Mouse (Mus musculus) heart, embryonic 12.5 days (tissue): ENCODE results near the gene Prkaa2. TPM values are rescaled to one million over a fixed set of nuclear protein-coding genes. Genes with fewer than 3 reads are reported as not detected.
A peak's percentile ranks its signal among the peaks of the same experiment; 100 is the strongest.

ENCODE experiments used
- ATAC-seq: fragments of 200-750 bp; cut with Nextera tagmentation; 2 replicates; pipeline ENCODE4 v1.8.0; 2017; ENCODE audit warnings: moderate TSS enrichment, moderate library complexity; ENCODE audit not compliant: insufficient number of reproducible peaks, low FRiP score
- H3K27ac ChIP-seq: fragments of 300-500 bp; sonication (generic); 2 replicates; pipeline ENCODE4 v1.5.1; 2016; ENCODE audit warnings: mild to moderate bottlenecking, moderate library complexity; ENCODE audit not compliant: poor library complexity, severe bottlenecking
- H3K27me3 ChIP-seq: fragments of 300-500 bp; sonication (generic); replicated peaks from 2 replicates; pipeline ENCODE4 v1.6.1; 2016; ENCODE audit warnings: mild to moderate bottlenecking, moderate library complexity
- H3K36me3 ChIP-seq: fragments of 300-500 bp; sonication (generic); 2 replicates; pipeline ENCODE4 v1.6.1; 2016; ENCODE audit warnings: mild to moderate bottlenecking, moderate library complexity
- H3K4me1 ChIP-seq: fragments of 300-500 bp; sonication (generic); replicated peaks from 2 replicates; pipeline ENCODE4 v1.6.1; 2016; ENCODE audit warnings: mild to moderate bottlenecking
- H3K4me2 ChIP-seq: fragments of 300-500 bp; sonication (generic); 2 replicates; pipeline ENCODE4 v1.6.1; 2016; ENCODE audit warnings: mild to moderate bottlenecking, moderate library complexity
- H3K4me3 ChIP-seq: fragments of 300-500 bp; sonication (generic); 2 replicates; pipeline ENCODE4 v1.5.1; 2016; ENCODE audit warnings: mild to moderate bottlenecking
- H3K9ac ChIP-seq: fragments of 300-500 bp; sonication (generic); 2 replicates; pipeline ENCODE4 v1.6.1; 2016; ENCODE audit warnings: mild to moderate bottlenecking, moderate library complexity
- H3K9me3 ChIP-seq: fragments of 300-500 bp; sonication (generic); replicated peaks from 2 replicates; pipeline ENCODE4 v1.6.1; 2016; ENCODE audit warnings: mild to moderate bottlenecking, moderate library complexity
- WGBS: fragments of 180-500 bp; shearing (Covaris S2); methylation state at CpG from one replicate; pipeline ENCODE4 v1.1.7; 2016; 5-methylcytosine and 5-hydroxymethylcytosine counted together
- polyA plus RNA-seq: library from polyadenylated mRNA; unstranded; fragments of >200 nt; fragmentation: Nextera tagmentation; extraction: Ambion mirVana; gene quantifications from 2 replicates; pipeline ENCODE4 v1.2.1, GENCODE M21; 2016

The Prkaa2 gene
- polyA plus RNA-seq, 1 experiment from 2014 or later, result 48.2 TPM

DNA sequence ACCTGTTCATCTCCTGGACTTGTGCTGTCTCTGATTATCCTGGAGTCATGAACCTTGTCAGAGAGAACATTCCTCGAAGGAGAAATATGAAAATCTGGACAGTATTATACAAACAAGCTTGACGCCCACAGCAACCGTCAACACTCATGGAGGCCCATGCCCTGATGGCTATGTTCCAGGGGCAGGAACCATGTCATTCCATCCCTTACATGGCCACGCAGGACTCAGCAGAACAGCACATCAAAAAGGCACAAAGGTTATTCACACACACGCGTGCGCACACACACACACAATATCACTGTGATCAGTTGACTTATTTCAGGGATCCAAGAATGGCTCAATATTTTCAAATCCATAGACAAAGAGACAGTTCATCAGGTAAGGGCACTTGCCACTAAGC lies 20.3 kb downstream of the Prkaa2 start:
- Histone ChIP-seq H3K4me2 (no peak overlapping the region), H3K27ac (no peak overlapping the region), H3K4me1 (peaks cover 29% of the 10 kb centered on the region), H3K27me3 (no peaks in the 10 kb centered on the region), H3K9me3 (no peaks in the 10 kb centered on the region), H3K4me3 (no peak overlapping the region), H3K9ac (no peak overlapping the region), H3K36me3 (0 out of 2 replicates have a peak, but pooled peaks cover 4% of the 10 kb centered on the region)
- no peak for ATAC-seq
- 78% methylated on average over 7 of the region's 7 CpGs for WGBS

DNA sequence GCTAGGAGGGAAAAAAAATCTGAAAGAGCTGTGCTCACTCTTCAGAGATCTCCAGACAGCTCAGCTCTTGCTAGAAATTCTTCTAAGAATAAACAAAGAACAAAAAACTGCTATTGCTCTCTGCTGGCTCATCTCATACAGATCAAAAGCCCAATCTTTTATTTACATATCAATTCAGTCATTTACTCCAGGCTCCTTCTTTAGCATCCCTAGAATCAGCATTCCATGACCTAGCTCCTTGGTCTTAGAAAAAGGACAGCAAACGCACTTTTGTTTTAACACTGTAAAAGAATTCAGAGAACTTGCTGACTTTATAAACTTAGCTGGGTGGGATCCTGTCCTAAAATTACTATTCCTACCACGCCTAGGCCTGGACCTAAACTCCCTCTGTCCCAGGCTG lies 21.0 kb downstream of the Prkaa2 start:
- 81% methylated on average over 2 of the region's 2 CpGs for WGBS
- no peak overlapping the region for H3K9ac ChIP-seq
- 0 out of 2 replicates have a peak, but pooled peaks cover 4% of the 10 kb centered on the region for H3K36me3 ChIP-seq
- no peak for ATAC-seq
- no peak overlapping the region for H3K4me3 ChIP-seq
- no peak overlapping the region for H3K27ac ChIP-seq
- peaks cover 26% of the 10 kb centered on the region for H3K4me1 ChIP-seq
- H3K9me3 ChIP-seq, result no peaks in the 10 kb centered on the region
- no peak overlapping the region for H3K4me2 ChIP-seq
- no peaks in the 10 kb centered on the region for H3K27me3 ChIP-seq

DNA sequence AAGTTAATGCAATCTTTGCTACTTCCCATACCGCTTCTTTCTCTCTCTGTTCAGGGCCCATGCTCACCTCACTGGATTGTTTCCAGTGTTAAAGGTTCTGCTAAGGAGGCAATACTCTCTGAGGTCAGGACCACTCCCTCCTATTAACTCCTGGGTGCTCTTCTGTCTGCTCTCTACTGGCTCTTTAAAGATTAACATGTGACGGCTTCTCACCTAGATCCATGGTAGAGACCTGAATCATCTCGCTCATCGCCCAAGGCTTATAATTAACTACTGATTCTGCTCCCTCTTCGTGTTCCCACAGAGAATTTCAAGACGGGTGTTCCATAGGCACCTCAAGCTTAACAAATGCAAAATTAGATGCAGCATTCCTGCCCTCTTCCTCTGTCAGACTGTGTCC lies 33.5 kb downstream of the Prkaa2 start:
- peaks cover 36% of the 10 kb centered on the region for H3K4me1 ChIP-seq

DNA sequence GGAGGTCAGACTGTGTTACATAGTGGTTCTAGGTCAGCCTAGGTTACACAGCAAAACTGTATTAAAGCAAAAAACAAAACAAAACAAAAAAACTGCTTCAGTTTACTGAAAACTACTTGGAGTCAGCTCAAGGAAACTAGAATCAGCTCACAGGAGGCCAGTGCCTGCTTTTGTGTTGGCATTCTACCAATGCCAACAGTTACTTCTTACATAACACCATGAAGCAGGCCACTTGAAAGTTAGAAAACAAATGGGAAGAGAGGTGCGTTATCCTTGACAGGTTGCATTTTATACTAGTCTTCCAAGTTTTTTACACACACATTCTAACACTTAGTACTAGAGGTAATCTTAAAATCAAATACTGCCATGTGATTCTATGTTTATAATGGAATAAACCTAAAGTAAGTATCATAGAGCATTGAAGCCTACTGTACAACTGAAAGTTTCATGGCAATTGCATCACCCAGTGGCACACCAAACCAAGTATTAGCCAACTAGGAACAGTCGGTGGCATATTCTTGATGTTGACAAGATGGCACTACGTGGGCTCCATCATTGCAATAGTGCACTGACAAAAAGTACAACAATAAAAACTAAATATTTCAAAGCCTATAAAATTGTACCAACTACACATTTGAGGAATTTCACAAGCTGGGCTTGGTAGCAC lies 37.8 kb downstream of the Prkaa2 start:
- Histone ChIP-seq H3K4me2 (no peak overlapping the region), H3K4me1 (peaks cover 19% of the 10 kb centered on the region), H3K9me3 (no peaks in the 10 kb centered on the region), H3K27me3 (no peaks in the 10 kb centered on the region), H3K9ac (no peak overlapping the region), H3K4me3 (no peak overlapping the region), H3K27ac (peak overlapping the region; percentile 57; the same call in 1 of the 2 replicates), H3K36me3 (no peaks in the 10 kb centered on the region)
- WGBS, result 86% methylated on average over 3 of the region's 3 CpGs
- no peak for ATAC-seq

More for the DNA sequence above, 33.5 kb downstream of the Prkaa2 start:
- no peaks in the 10 kb centered on the region for H3K9me3 ChIP-seq
- H3K27ac ChIP-seq, result no peak overlapping the region
- WGBS, result 73% methylated on average over 6 of the region's 6 CpGs
- no peak overlapping the region for H3K4me3 ChIP-seq
- no peak overlapping the region for H3K4me2 ChIP-seq
- no peak for ATAC-seq
- H3K9ac ChIP-seq, result no peak overlapping the region
- H3K36me3 ChIP-seq, result no peaks in the 10 kb centered on the region
- H3K27me3 ChIP-seq, result no peaks in the 10 kb centered on the region

DNA sequence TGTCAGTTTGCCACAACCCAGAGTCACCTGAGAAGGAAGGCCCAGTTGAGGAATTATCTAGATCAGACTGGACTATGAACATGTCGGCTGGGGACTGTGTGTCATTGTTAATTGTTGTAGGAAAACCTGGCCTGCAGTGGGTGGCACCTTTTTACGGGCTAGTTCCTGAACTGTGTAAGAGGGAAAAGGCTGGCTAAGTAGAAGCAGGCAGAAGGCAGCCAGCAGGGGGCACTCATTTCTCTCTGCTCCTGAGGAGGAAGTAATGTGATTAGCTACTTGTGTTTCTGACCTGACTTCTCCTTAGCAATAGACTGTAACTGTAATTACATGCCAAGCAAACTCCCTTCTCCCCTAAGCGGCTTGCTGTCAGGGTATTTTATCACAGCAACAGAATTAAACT lies 38.7 kb downstream of the Prkaa2 start:
- Histone ChIP-seq H3K27ac (no peak overlapping the region), H3K9ac (no peak overlapping the region), H3K27me3 (no peaks in the 10 kb centered on the region), H3K36me3 (no peaks in the 10 kb centered on the region), H3K4me1 (peaks cover 19% of the 10 kb centered on the region), H3K4me2 (no peak overlapping the region), H3K4me3 (no peak overlapping the region), H3K9me3 (no peaks in the 10 kb centered on the region)
- ATAC-seq, result no peak; the same call in 1 of the 2 replicates
- WGBS, result 28% methylated on average over 3 of the region's 3 CpGs

DNA sequence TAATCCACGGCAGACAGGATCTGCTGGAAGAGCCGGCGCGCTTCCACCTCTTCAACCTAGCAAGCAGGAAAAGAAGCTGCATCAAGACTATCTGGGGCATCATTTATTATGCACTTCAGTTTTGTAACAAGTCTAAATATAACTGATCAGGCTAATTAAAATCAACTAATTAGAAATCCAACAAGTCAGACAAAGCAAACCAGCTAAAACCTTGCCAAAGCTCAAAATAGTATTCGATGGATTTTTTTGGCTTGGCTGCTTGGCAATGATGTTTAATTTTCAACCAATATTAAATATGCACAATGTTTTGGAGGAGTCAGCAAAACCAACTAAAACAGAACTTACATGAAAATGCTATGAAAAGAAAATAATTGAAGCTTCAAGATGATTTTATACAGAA lies 58.4 kb downstream of the Prkaa2 start:
- Histone ChIP-seq H3K9ac (no peak overlapping the region), H3K36me3 (peaks cover 12% of the 10 kb centered on the region), H3K4me2 (no peak overlapping the region), H3K9me3 (no peaks in the 10 kb centered on the region), H3K4me3 (no peak overlapping the region), H3K27me3 (no peaks in the 10 kb centered on the region), H3K27ac (no peak overlapping the region), H3K4me1 (peaks cover 8% of the 10 kb centered on the region)
- ATAC-seq, result no peak
- 88% methylated on average over 5 of the region's 5 CpGs for WGBS

DNA sequence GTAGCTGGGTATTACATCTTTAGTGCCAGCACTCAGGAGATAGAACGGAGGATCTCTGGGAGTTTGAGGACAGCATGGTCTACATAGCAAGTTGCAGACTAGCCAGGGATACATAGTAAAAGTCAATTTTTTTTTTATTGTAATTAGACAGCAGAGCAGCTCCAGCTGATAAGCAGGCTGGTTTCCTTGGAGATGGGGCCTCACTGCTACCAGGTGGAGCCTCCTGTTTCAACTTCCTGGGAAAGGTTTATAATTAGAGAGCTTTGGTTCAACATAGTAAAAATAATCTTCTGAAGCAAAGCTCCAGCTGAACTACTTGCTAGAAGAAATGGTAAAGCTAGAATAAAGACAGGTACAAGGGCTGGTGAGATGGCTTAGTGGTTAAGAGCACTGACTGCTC lies 59.6 kb downstream of the Prkaa2 start:
- WGBS, result 71% methylated on average over 1 of the region's 1 CpGs
- no peak overlapping the region for H3K27ac ChIP-seq

DNA sequence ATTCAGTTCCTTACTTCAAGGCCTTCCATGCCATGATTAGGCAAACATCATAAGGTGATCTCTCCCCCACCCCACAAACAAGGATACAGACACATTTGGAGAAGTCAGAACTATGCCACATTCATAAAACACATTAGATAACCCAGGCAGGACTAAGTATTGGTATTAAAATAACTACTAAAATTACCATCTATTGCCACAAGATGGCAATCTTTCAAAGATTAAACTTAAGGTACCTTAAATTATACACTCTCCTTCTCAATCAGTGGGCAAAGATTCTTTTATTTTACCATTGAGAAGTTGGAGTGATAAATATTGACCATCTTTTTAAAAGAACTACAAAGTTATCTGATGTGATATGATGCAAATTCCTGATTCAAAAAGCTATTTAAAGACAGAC lies 75.4 kb downstream of the Prkaa2 start:
- Histone ChIP-seq H3K9me3 (no peaks in the 10 kb centered on the region), H3K4me3 (no peak overlapping the region)
- no peak for ATAC-seq

More for the DNA sequence above, 59.6 kb downstream of the Prkaa2 start:
- Histone ChIP-seq H3K36me3 (peaks cover 21% of the 10 kb centered on the region), H3K4me3 (no peak overlapping the region), H3K9me3 (0 out of 2 replicates have a peak, but pooled peaks cover 3% of the 10 kb centered on the region), H3K4me2 (no peak overlapping the region), H3K9ac (no peak overlapping the region), H3K27me3 (no peaks in the 10 kb centered on the region), H3K4me1 (peaks cover 20% of the 10 kb centered on the region)
- ATAC-seq, result no peak

DNA sequence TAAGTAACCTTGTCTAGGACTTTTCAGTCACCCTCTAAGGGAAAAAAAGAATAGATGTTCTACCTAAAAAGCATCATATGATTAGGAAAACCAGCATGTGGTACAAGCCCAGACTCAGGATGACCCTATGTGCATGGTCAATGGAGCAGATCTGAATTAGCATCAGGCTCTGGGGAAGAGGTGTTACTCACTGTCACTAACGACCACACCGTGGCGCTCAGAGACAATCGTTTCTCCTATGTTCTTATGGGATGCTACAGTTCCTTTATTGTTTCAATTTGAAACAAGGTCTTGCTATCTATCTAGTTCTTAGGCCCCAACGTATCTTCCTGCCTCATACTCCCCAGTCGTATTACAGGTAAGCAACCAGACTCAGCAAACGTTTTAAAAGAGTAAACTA lies 76.5 kb downstream of the Prkaa2 start:
- WGBS, result 56% methylated on average over 7 of the region's 7 CpGs
- no peak overlapping the region for H3K4me2 ChIP-seq
- H3K9me3 ChIP-seq, result no peaks in the 10 kb centered on the region
- ATAC-seq, result no peak
- 0 out of 2 replicates have a peak, but pooled peaks cover 7% of the 10 kb centered on the region for H3K36me3 ChIP-seq
- no peak overlapping the region for H3K9ac ChIP-seq
- H3K4me1 ChIP-seq, result peaks cover 7% of the 10 kb centered on the region
- H3K27ac ChIP-seq, result no peak overlapping the region
- H3K27me3 ChIP-seq, result no peaks in the 10 kb centered on the region
- no peak overlapping the region for H3K4me3 ChIP-seq

More for the DNA sequence above, 75.4 kb downstream of the Prkaa2 start:
- H3K36me3 ChIP-seq, result peaks cover 11% of the 10 kb centered on the region
- no peak overlapping the region for H3K27ac ChIP-seq
- H3K4me1 ChIP-seq, result peaks cover 7% of the 10 kb centered on the region
- no peak overlapping the region for H3K9ac ChIP-seq
- H3K4me2 ChIP-seq, result no peak overlapping the region
- no peaks in the 10 kb centered on the region for H3K27me3 ChIP-seq

DNA sequence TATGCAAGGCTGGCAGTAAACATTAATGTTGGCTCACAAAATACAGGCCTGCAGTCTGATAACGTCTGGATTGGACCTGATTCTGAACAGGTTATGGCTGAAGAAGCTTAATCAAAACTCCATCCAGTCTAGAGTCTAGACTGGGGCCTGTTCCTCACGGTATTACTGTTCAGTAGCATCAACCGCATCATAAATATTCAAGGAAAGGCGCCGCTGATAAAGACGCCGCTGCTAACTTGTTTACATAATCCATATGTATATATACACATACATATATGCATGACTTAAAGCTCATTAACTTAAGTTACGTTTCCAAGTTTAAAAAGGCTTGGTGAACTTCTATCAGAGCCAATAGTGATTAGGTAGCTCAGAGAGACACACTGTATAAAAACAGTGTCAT lies 78.6 kb downstream of the Prkaa2 start:
- WGBS, result 86% methylated on average over 8 of the region's 8 CpGs
- Histone ChIP-seq H3K4me1 (peaks cover 3% of the 10 kb centered on the region), H3K9me3 (no peaks in the 10 kb centered on the region)

DNA sequence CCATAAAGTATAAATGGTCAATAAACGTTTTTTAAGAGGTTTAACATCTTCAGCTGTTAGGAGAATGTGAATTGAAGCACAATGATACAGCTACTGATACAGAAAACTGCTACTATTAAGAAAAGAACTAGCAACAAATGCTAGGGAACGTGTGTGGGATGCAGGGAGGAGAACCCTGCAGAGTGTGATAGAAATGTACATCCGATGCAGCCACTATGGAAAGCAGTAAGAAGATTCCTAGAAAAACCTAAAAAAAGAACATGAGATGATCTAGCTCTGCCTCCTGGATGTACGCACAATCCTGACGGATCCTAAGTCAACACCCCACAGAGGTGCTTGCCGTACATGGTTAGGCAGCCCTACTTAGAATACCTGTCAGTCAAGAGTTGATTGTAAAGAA lies 82.4 kb downstream of the Prkaa2 start:
- no peak for ATAC-seq
- Histone ChIP-seq H3K27me3 (no peaks in the 10 kb centered on the region), H3K36me3 (0 out of 2 replicates have a peak, but pooled peaks cover 3% of the 10 kb centered on the region), H3K9ac (no peak overlapping the region), H3K27ac (no peak overlapping the region), H3K9me3 (no peaks in the 10 kb centered on the region), H3K4me3 (no peak overlapping the region), H3K4me1 (no peaks in the 10 kb centered on the region), H3K4me2 (no peak overlapping the region)
- WGBS, result 69% methylated on average over 6 of the region's 6 CpGs

More for the DNA sequence above, 78.6 kb downstream of the Prkaa2 start:
- Histone ChIP-seq H3K36me3 (0 out of 2 replicates have a peak, but pooled peaks cover 7% of the 10 kb centered on the region), H3K27ac (no peak overlapping the region), H3K9ac (no peak overlapping the region), H3K4me2 (no peak overlapping the region), H3K4me3 (no peak overlapping the region), H3K27me3 (no peaks in the 10 kb centered on the region)
- no peak; the same call in 1 of the 2 replicates for ATAC-seq
